Mouse (Mus musculus) olfactory bulb, adult 2 months (tissue): Measurements from ENCODE around the gene Gsta4. TPM values are rescaled to one million over a fixed set of nuclear protein-coding genes. Genes with fewer than 3 reads are reported as not detected.
"Not testable (repeated sequence)": the region's sequence is repeated elsewhere in the genome, so short reads cannot be mapped to it uniquely, and the experiment has no call there.

Source experiments
- H3K27ac ChIP-seq: fragments of 200-500 bp; 2 replicates; pipeline ENCODE4 v1.5.1; 2012; ENCODE audit warnings: low read depth, low read length; ENCODE audit not compliant: insufficient read depth
- H3K4me1 ChIP-seq: fragments of 200-500 bp; 2 replicates; pipeline ENCODE4 v1.6.1; 2012; ENCODE audit warnings: low read length; ENCODE audit not compliant: control insufficient read depth, insufficient read depth
- H3K4me3 ChIP-seq: fragments of 200-500 bp; 2 replicates; pipeline ENCODE4 v1.5.1; 2012; ENCODE audit warnings: mild to moderate bottlenecking, low read depth, low read length, moderate library complexity; ENCODE audit not compliant: insufficient read depth
- CTCF ChIP-seq: fragments of 200-500 bp; IDR thresholded peaks from 2 replicates; pipeline ENCODE4 v1.5.1; 2012; ENCODE audit warnings: low read depth, mild to moderate bottlenecking, low read length, moderate library complexity; ENCODE audit not compliant: insufficient read depth
- POLR2A ChIP-seq: fragments of 200-500 bp; IDR thresholded peaks from 2 replicates; pipeline ENCODE4 v1.6.1; 2012; ENCODE audit warnings: mild to moderate bottlenecking, low read depth, low read length, moderate library complexity; ENCODE audit not compliant: insufficient read depth
- WGBS: fragments of 180-500 bp; shearing (Covaris S2); methylation state at CpG from one replicate; pipeline ENCODE4 v1.1.7; 2018; 5-methylcytosine and 5-hydroxymethylcytosine counted together
- polyA plus RNA-seq: library from polyadenylated mRNA; stranded (reverse); fragments of >200 nt; gene quantifications from 2 replicates; pipeline ENCODE4 v1.2.4, GENCODE M21; 2012; ENCODE audit warnings: low replicate concordance; ENCODE audit not compliant: missing spikeins, insufficient read depth, insufficient read length

The Gsta4 gene
- polyA plus RNA-seq: not detected in 2 replicates

DNA sequence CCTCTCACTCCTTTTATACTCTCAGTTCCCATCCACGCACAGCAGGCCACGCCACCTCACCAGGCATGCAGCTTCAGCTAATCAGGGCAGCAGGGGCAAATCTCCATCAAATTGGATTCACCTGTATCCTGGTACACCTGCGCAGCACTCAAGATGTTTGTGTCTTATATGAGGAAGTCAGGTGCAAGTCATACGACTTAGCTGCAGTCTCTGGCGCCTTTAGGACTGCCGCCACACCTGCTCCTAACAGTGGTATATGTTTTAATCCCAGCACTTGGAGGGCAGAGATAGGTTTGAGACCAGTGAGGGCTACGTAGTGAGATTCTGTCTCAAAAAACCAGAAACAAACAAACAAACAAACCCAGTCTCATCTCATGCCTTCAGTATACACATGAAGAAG lies at the start of gene Gsta4:
Gene Gsta4, plus strand, starts transcription at position 301 of the 400 bp plus-strand sequence.
- H3K4me1 ChIP-seq, H3K4me3 ChIP-seq, H3K27ac ChIP-seq: not testable (repeated sequence)
- 96% methylated on average over 4 of the region's 7 CpGs for WGBS

DNA sequence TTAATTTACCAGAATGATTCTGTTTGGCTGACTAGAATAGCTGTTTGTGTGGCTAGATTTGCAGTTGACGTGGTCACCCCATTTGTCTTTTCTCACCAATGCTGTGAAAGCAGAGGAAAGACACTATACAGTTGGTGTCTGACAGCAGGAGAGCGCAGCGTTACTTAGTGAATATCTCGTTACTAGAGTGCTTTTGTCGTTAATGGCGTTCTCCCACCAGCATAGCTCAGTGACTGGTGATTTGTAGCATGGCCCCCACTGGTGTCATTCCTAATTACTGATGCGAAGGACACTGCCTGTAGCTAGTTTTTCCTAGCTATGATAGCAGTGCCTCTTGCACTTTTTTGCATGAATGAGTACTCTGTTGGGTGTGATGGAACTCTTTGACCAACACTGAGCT lies 46.9 kb upstream of the Gsta4 start:
- Histone ChIP-seq H3K27ac (no peak overlapping the region), H3K4me1 (no peaks in the 10 kb centered on the region), H3K4me3 (no peak overlapping the region)
- 82% methylated on average over 7 of the region's 7 CpGs for WGBS
- TF ChIP-seq POLR2A (no peak), CTCF (no peak)

DNA sequence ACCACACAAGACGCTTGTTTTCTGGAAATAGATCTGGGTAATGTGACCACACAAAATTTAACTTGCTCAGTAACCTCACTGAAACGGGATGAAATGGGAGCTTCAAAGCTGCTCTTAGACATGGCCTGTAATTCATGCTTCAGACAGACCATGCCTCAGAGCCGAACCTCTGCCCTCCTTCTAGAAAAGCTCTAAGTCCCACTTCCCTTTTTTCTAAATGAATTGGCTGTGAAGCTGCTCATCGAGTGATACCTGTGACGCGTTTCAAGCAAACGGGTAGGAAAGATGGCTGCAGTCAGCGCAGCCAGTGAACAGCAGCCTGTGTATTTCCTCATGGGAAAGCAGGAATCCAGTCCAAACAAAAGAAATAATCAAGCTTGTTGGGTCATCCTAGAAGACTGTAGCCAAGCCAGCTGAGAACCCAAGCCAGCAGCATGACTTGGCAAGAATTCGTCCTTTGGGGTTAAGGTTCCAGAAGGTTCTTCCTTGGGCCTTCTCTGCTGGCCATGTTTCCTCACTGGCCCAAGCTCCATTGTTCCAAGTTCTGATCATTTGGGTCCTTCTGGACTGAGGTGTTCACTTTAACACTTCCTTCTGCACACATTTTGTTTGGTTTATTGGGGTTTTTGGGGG lies 44.4 kb upstream of the Gsta4 start:
- H3K4me1 ChIP-seq: no peaks in the 10 kb centered on the region
- H3K27ac ChIP-seq: no peak overlapping the region
- no peak overlapping the region for H3K4me3 ChIP-seq
- 90% methylated on average over 9 of the region's 9 CpGs for WGBS
- TF ChIP-seq POLR2A (no peak), CTCF (no peak)

DNA sequence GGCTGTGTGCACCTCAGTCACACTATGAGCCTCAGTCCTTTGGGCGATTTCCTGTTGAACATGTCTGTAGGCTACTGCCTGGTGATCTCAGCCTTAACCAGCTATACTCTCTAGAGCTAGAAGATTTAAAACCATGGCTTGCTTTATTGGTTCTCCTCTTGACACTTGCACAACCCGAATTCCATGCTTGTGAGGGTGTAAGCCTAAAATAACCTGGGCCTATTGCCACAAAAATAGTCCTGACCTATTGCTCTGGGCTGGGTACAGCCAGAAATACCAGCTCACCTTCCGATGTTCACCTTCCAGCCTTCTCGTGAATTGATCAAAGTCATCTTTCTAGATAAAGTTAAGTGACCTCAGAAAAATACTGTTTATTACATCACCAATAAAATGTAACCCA lies 43.1 kb upstream of the Gsta4 start:
- no peak overlapping the region for H3K27ac ChIP-seq
- WGBS: 92% methylated on average over 4 of the region's 4 CpGs
- no peaks in the 10 kb centered on the region; the same call in 1 of the 2 replicates for H3K4me1 ChIP-seq
- no peak for TF ChIP-seq CTCF
- no peak for TF ChIP-seq POLR2A
- no peak overlapping the region for H3K4me3 ChIP-seq

DNA sequence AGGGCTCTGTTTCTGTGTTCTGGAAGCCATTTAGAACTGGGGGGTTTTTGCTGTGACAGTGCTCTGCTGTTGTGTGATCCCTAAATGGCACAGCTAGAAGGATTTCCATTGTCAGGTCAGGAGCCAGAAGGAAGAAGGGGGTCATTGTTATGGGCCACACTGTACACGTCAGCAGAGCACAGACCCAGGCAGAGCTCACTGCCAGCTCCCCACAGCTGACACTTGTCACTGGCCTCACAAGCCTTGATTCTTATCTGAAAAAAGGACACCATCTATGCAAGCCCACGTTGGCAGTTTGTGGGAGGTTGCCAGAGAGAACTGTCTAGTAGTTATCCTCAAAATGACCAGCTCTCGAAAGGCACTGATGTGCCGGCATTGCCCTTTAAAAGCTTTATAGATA lies 36.5 kb upstream of the Gsta4 start:
- no peak for TF ChIP-seq CTCF
- no peak for TF ChIP-seq POLR2A
- H3K4me3 ChIP-seq: no peak overlapping the region
- WGBS: 55% methylated on average over 4 of the region's 4 CpGs
- H3K4me1 ChIP-seq: peaks cover 2% of the 10 kb centered on the region; the same call in 1 of the 2 replicates
- no peak overlapping the region for H3K27ac ChIP-seq

DNA sequence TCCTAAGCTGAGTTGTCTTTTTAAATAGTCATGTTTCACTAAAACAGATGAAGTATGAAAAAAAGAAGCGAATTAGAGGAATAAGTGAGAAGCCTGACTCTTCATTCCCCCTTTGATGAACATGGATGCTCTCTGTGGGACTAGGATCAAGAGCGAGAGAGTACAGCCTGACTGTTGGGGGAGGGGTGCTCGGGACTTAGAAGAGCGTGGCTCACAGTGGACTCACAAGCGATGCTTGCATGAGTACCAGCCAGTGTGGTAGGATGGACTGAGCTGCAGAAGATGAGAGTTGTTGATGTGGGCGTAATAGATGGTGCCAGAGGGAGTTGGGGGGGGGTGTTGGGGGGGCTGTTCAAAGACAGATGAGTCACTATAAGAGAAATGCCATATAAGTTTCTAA lies 35.9 kb upstream of the Gsta4 start:
- H3K4me3 ChIP-seq: no peak overlapping the region
- H3K27ac ChIP-seq: no peak overlapping the region
- no peak for TF ChIP-seq CTCF
- TF ChIP-seq POLR2A: no peak
- WGBS: 72% methylated on average over 6 of the region's 6 CpGs
- H3K4me1 ChIP-seq: peaks cover 2% of the 10 kb centered on the region; the same call in 1 of the 2 replicates

DNA sequence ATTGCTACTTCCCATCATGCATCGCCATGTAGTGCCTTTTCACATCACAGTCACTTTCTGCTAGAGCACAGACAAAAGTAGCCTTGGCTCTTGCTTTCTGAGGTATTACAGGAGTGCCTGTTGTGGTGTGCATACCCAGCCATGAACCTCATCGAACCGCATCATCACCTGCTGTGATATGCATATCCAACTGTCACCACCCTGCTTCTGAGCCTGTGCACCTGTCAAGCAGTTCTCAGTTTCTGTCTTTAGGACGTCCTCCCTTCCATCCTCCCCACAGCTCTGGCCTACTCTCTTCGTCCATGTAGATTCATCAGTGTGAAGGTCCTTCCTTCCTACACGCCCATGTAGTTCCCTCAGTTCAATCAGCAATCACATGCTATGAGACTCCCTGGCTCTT lies 34.4 kb upstream of the Gsta4 start:
- Histone ChIP-seq H3K4me3 (no peak overlapping the region), H3K4me1 (peaks cover 2% of the 10 kb centered on the region; the same call in 1 of the 2 replicates), H3K27ac (no peak overlapping the region)
- TF ChIP-seq POLR2A (no peak), CTCF (no peak)
- 93% methylated on average over 6 of the region's 6 CpGs for WGBS

DNA sequence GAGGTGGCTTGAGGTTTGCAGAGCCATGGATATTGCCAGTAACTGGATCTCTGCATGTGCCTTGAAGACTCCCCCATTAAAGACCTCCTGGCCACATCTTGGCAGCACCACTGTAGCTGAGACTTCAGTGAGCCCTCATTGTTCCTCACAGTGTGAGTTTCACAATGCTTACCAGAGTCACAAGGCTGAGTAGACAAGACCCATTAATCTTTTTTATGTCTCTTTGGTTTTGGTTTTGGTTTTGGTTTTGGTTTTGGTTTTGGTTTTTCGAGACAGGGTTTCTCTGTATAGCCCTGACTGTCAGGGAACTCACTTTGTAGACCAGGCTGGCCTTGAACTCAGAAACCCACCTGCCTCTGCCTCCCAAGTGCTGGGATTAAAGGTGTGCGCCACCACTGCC lies 32.8 kb upstream of the Gsta4 start:
- H3K4me1 ChIP-seq, H3K27ac ChIP-seq, H3K4me3 ChIP-seq: not testable (repeated sequence)
- WGBS: 85% methylated on average over 2 of the region's 2 CpGs

DNA sequence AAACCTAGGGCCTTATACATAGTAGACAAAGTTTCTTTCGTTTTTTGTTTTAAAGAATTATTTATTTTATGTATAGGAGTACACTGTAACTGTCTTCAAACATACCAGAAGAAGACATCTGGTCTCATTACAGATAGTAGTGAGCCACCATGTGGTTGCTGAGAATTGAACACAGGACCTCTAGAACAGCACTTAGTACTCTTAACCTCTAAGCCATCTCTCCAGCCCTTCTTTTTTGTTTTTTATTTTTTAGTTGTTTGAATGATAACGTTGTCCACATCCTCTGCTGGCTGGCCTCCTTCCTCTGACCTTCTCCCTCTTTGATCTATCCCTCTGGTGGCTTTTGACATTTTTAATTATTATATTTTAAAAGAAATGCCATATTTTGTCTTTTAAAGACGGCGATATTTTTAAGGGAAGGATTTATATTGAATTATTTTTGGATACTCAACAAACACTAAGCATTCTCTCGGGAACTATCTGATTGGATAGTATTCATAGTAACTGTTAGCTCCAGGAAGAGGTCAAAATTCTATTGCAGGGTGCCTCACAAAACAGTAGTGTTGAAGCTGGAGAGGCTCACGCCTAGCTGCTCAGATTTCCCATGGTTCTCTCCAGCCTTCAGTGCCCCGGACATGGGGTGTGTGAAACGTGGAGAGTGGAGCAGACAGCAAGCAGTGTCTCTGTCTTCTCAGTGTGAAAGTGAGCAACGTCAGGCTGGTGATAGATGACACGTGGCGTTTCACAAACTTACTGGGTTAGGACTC lies 28.2 kb upstream of the Gsta4 start:
- no peak for TF ChIP-seq CTCF
- TF ChIP-seq POLR2A: no peak
- no peaks in the 10 kb centered on the region for H3K4me1 ChIP-seq
- WGBS: 83% methylated on average over 11 of the region's 11 CpGs

DNA sequence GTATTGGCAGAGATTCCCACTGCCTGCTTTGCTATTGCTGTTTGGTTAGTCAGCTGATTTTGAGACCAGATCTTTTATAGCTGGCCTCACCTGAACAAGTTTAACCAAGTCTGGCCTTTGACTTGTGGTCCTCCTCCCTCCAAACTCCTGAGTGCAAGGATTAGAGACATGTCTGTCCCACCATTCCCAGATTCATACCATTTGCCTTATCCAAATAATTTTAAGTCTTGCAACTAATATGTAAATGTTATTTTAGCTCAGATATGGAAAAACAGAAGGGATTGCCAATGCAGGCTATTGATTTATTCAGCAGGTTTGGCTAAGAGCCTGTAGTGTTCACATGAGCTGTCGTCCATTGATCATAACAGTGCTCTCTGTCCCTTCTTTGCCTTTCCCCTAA lies 25.4 kb upstream of the Gsta4 start:
- WGBS: 79% methylated on average over 1 of the region's 1 CpGs
- TF ChIP-seq POLR2A: no peak
- TF ChIP-seq CTCF: no peak
- H3K27ac ChIP-seq: no peak overlapping the region
- H3K4me1 ChIP-seq: no peaks in the 10 kb centered on the region
- H3K4me3 ChIP-seq: no peak overlapping the region

More for the DNA sequence above, 28.2 kb upstream of the Gsta4 start:
- Histone ChIP-seq H3K4me3 (no peak overlapping the region), H3K27ac (no peak overlapping the region)
